ENCODE assay signal across 23 mouse cellular contexts in genomic region chr6:100502139-100502538, GRCm38 (mm10).
DNase-seq lines count a peak whose midpoint lies in the region; ATAC-seq and TF ChIP-seq lines count a peak whose summit lies in the region.
"Had no signal": no experiment of that assay in that cellular context is flagged by ENCODE, and none has a peak within 500 bp of the region (broad histone marks: within the 10 kb centered on the region; RNA-seq: fewer than 3 reads in every experiment).

No protein-coding gene starts in this region.

- H3K4me3 ChIP-seq in lung, embryonic 14.5 days (ENCODE audit: low read depth, low read length), result no peak overlapping the region
- H3K4me3 ChIP-seq in embryonic facial prominence, embryonic 13.5 days, result no peak overlapping the region
- H3K4me3 ChIP-seq in limb, embryonic 13.5 days, result no peak overlapping the region
- no peak overlapping the region for H3K4me3 ChIP-seq in midbrain, embryonic 10.5 days
- H3K4me3 ChIP-seq: heart, adult 2 months; heart, embryonic 15.5 days; hindbrain, embryonic 15.5 days; layer of hippocampus, adult 2 months; limb, embryonic 12.5 days; midbrain, embryonic 15.5 days; neural tube, embryonic 12.5 days had no signal

- H3K9me3 ChIP-seq in lung, embryonic 14.5 days (ENCODE audit: low read depth, low read length), result no peaks in the 10 kb centered on the region
- H3K9me3 ChIP-seq in embryonic facial prominence, embryonic 13.5 days, result no peaks in the 10 kb centered on the region
- H3K9me3 ChIP-seq in limb, embryonic 13.5 days, result no peaks in the 10 kb centered on the region
- no peaks in the 10 kb centered on the region for H3K9me3 ChIP-seq in midbrain, embryonic 10.5 days (replicated peaks)
- H3K9me3 ChIP-seq: heart, embryonic 15.5 days; hindbrain, embryonic 15.5 days; limb, embryonic 12.5 days; midbrain, embryonic 15.5 days; neural tube, embryonic 12.5 days had no signal

- peak; percentile 37 for DNase-seq in lung, embryonic 14.5 days
- DNase-seq in lung, postnatal 25 days (ENCODE audit: low spot score), result no peak
- DNase-seq in urinary bladder, postnatal 36 days (ENCODE audit: low spot score in 2 of 2), result no peak
- no peak for DNase-seq in layer of hippocampus, adult 18-20 months (ENCODE audit: low spot score in 2 of 2)
- no peak for DNase-seq in midbrain, embryonic 10.5 days (ENCODE audit: low spot score)
- DNase-seq: adrenal gland, adult 8-10 months; cerebellum, adult 8-10 months; gastrocnemius, postnatal 14 days; heart, adult 2 months; heart, postnatal 4 days; kidney, adult 2 months; lung, postnatal 10 days; right cerebral cortex, postnatal 14 days had no signal

- TF ChIP-seq CTCF in lung, embryonic 14.5 days (IDR thresholded peaks at IDR 0.05; ENCODE audit: low read depth), result no peak

- no peak overlapping the region for H3K4me2 ChIP-seq in lung, embryonic 14.5 days
- no peak overlapping the region for H3K4me2 ChIP-seq in embryonic facial prominence, embryonic 13.5 days
- no peak overlapping the region for H3K4me2 ChIP-seq in limb, embryonic 13.5 days (replicated peaks)
- H3K4me2 ChIP-seq: heart, embryonic 15.5 days; hindbrain, embryonic 15.5 days; limb, embryonic 12.5 days; midbrain, embryonic 15.5 days; neural tube, embryonic 12.5 days had no signal

- no peaks in the 10 kb centered on the region for H3K36me3 ChIP-seq in lung, embryonic 14.5 days (ENCODE audit: insufficient read depth)
- no peaks in the 10 kb centered on the region for H3K36me3 ChIP-seq in embryonic facial prominence, embryonic 13.5 days
- no peaks in the 10 kb centered on the region for H3K36me3 ChIP-seq in limb, embryonic 13.5 days
- H3K36me3 ChIP-seq in midbrain, embryonic 10.5 days, result no peaks in the 10 kb centered on the region
- H3K36me3 ChIP-seq: heart, embryonic 15.5 days; hindbrain, embryonic 15.5 days; limb, embryonic 12.5 days; midbrain, embryonic 15.5 days; neural tube, embryonic 12.5 days had no signal

- 55% methylated on average over 6 of the region's 6 CpGs for WGBS in lung, embryonic 14.5 days
- 41% methylated on average over 6 of the region's 6 CpGs for WGBS in embryonic facial prominence, embryonic 13.5 days
- WGBS in limb, embryonic 13.5 days, result 43% methylated on average over 6 of the region's 6 CpGs
- 47% methylated on average over 6 of the region's 6 CpGs for WGBS in midbrain, embryonic 10.5 days

- 0 out of 2 replicates have a peak, but pooled peaks cover 2% of the 10 kb centered on the region for H3K4me1 ChIP-seq in lung, embryonic 14.5 days (ENCODE audit: insufficient read depth)
- peaks cover 44% of the 10 kb centered on the region for H3K4me1 ChIP-seq in embryonic facial prominence, embryonic 13.5 days
- peaks cover 38% of the 10 kb centered on the region for H3K4me1 ChIP-seq in limb, embryonic 13.5 days
- peaks cover 57% of the 10 kb centered on the region for H3K4me1 ChIP-seq in midbrain, embryonic 10.5 days

- no peaks in the 10 kb centered on the region; the same call in 1 of the 2 replicates for H3K27me3 ChIP-seq in lung, embryonic 14.5 days (ENCODE audit: insufficient read depth, low read length)
- H3K27me3 ChIP-seq in embryonic facial prominence, embryonic 13.5 days, result no peaks in the 10 kb centered on the region
- peaks cover 19% of the 10 kb centered on the region; the same call in 1 of the 2 replicates for H3K27me3 ChIP-seq in limb, embryonic 13.5 days
- H3K27me3 ChIP-seq in midbrain, embryonic 10.5 days (ENCODE audit: low read depth, poor library complexity, severe bottlenecking), result peaks cover 86% of the 10 kb centered on the region

- ATAC-seq in lung, embryonic 14.5 days (ENCODE audit: insufficient read depth), result no peak
- ATAC-seq in embryonic facial prominence, embryonic 13.5 days (ENCODE audit: insufficient number of reproducible peaks, insufficient read depth, low FRiP score, low TSS enrichment, low read depth), result no peak
- ATAC-seq in limb, embryonic 13.5 days (ENCODE audit: low FRiP score, low read depth), result no peak
- ATAC-seq: activated CD4-positive, CD25-positive, alpha-beta regulatory T cell, adult 4 months; midbrain, embryonic 15.5 days had no signal

- H3K27ac ChIP-seq in lung, embryonic 14.5 days (ENCODE audit: low read depth), result no peak overlapping the region
- H3K27ac ChIP-seq in embryonic facial prominence, embryonic 13.5 days, result peak overlapping the region; percentile 85; the same call in 1 of the 2 replicates
- H3K27ac ChIP-seq in limb, embryonic 13.5 days, result peak overlapping the region; percentile 53; the same call in 1 of the 2 replicates
- no peak overlapping the region for H3K27ac ChIP-seq in midbrain, embryonic 10.5 days (replicated peaks)
- H3K27ac ChIP-seq: heart, adult 2 months; heart, embryonic 15.5 days; hindbrain, embryonic 15.5 days; kidney, postnatal 0 days; layer of hippocampus, adult 2 months; midbrain, embryonic 15.5 days; neural tube, embryonic 12.5 days had no signal

- no peak overlapping the region for H3K9ac ChIP-seq in lung, embryonic 14.5 days
- H3K9ac ChIP-seq in embryonic facial prominence, embryonic 13.5 days, result no peak overlapping the region
- H3K9ac ChIP-seq in limb, embryonic 13.5 days, result no peak overlapping the region
- H3K9ac ChIP-seq: heart, embryonic 15.5 days; hindbrain, embryonic 15.5 days; limb, embryonic 12.5 days; midbrain, embryonic 15.5 days; neural tube, embryonic 12.5 days had no signal

Comparison
In these comparisons a context has a peak if more than half of its experiments do, and no peak if none do; other contexts are left out.
1. H3K27ac ChIP-seq: peak in embryonic facial prominence, embryonic 13.5 days (single experiment) and limb, embryonic 13.5 days (single experiment); none in lung, embryonic 14.5 days (single experiment) and midbrain, embryonic 10.5 days (single experiment).